Mouse (Mus musculus) kidney, adult 11 months (tissue): Measurements from ENCODE around the gene Rab6b.

Experiments
- DNase-seq: peaks from one replicate; pipeline ENCODE4 v3.0.0; 2022

Rab6b gene

GRCm38 (mm10) chr9:103108341-103108798, 3.2 kb upstream of the Rab6b start:
- peak; percentile 53 for DNase-seq

- DNase-seq: no peak
Observed at GRCm38 (mm10) chr9:103108943-103109670, 2.5 kb upstream of the Rab6b start.

DNA sequence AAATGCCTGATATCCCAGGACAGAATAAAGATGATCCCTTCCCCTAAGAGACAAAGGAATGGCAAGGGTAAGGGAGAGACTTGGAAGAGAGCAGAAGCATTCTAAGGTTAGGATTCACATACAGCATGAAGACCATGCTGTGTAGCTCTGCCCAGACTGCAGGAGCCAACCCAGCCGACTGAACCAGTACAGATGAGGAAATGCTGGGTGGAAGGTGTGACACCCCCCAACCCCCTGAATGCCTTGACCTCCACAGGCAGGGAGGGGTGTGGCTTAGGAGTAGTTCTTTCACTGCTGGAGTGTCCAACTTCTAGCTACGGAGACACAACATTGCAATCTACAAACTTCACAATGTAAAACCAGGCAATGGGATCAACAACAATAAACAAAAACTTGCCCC, 1.7 kb upstream of the Rab6b start:
- DNase-seq: no peak

GRCm38 (mm10) chr9:103110727-103111501, 673 bp upstream of the Rab6b start:
- no peak for DNase-seq

DNA sequence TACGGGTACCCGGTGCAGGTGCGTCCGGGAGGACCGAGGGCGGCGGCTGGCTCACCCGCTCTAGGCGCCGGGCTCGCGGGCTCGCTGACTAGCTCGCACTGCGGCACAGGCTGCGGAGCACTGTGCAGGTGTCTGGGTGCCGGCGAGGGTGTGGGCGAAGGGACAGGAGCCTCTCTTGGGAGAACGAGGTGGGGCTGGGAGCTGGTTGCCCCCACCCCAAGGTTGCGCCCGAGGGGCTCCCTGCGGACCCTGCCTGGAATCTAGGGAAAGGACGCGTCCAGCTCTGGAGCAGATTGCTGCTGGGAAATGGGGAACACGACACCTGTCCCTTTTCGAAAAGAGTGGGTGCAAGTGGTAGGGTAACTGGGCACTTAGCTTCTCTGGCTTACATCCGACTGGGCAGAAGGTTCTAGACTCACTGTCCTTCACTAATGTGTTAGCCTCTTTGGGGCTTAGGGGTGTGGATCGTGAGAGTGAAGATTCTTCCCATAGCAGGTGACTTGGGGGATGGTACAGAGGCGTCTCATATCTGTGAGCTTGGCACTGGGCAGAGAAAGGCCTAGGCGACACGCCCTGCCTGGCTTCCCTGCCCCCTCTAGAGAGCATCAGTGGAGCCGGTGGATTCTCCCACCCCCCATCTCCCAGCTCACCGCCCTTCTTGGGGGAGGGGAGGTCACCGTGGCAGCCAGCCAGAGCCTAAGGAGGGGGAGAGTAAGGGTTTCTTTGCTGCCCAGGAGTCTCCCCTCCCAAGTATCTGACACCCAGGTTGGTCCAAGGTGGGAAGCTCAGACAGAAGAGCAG, 1.1 kb downstream of the Rab6b start:
- no peak for DNase-seq

DNA sequence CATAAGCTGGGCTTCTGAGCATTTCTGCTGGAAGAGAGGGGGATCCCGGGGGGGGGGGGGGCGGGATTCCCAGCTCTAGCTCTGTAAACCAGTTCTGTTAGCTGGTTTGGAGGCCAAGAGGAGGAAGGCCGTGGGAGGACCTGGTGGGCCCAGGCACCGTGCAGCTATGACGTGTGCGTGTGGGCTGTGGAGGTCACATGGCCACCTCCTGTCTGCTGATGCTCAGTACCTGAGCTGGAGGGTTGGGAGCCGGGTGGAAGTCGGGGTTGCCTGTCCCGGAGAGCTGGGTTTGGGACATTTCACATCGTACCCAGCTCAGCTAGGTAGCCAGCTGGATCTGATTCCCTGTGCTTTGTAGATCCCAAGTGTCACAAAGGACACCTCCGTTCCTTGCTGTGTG, 1.8 kb downstream of the Rab6b start:
- DNase-seq: no peak

- no peak for DNase-seq
Observed at GRCm38 (mm10) chr9:103114326-103114725, 2.7 kb downstream of the Rab6b start.

DNA sequence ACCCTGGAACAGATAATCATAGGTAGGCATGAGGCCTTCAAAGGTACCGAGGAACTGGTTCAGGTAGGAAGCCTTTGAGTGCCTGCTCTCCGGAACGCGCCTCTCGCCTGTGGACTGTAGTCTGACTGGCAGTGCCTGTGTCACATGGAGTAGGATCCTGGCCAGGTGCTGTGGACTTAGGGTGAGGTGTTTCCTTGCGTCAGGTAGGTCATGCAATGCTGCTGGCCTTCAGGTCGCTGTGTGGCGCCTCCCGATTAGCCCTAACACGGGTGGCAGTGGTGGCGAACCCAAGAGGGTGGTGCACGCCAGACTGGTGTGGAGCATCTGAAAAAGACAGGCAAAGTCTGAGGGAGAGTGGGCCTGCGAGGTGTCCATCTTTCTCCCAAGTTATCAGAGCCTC, 3.3 kb downstream of the Rab6b start:
- no peak for DNase-seq

GRCm38 (mm10) chr9:103116941-103117340, 5.4 kb downstream of the Rab6b start:
- no peak for DNase-seq

DNA sequence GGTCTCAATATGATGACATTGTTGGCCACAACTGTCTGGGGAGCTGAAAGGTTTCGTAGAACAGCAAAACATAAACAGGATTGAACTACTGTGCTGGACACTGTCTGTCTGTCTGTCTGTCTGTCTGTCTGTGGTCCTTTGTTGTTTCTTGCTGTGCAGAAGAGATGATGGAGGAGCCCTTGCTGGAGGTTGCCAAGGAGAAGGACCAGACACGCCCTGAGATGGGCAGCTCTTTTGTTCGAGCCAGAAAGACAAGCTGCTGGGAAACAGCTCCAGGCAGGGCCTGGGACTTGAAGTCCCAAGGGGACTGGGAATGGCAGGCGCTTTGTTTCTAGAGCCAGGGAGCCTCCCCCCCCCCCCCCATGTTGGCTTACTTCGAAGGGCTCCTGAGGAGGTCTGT, 5.9 kb downstream of the Rab6b start:
- no peak for DNase-seq

GRCm38 (mm10) chr9:103117951-103118350, 6.4 kb downstream of the Rab6b start:
- DNase-seq: no peak

DNA sequence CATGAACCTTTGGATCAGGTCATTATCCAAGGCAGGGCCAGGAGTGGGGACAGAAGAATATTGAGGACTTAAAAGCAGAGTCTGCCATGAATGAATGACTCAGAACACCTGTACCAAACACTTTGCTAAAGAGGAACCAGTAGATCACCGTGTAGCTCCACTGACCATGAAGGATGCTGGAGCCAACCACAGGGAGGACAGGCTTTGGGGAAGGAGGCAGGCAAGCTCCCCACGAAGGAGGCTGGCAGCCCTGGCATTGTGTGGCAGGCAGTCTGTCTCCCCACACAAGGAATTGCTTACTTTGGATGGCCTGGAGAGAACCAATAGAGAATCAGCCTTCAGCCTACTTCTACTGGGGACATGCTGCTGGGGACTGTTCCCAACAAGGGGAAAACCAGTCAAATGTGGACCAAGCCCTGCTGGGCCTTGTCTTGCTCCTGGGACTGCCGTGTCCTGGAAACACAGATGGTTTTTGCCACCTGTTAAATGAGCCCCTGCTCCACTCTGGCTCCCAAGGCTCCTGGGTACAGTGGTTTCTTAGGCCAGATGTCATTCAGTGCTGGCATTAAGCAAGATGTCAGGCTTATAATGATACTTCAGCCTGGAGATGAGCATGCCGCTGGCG, 7.2 kb downstream of the Rab6b start:
- DNase-seq: no peak

- no peak for DNase-seq
Observed at GRCm38 (mm10) chr9:103119781-103120180, 8.2 kb downstream of the Rab6b start.

DNA sequence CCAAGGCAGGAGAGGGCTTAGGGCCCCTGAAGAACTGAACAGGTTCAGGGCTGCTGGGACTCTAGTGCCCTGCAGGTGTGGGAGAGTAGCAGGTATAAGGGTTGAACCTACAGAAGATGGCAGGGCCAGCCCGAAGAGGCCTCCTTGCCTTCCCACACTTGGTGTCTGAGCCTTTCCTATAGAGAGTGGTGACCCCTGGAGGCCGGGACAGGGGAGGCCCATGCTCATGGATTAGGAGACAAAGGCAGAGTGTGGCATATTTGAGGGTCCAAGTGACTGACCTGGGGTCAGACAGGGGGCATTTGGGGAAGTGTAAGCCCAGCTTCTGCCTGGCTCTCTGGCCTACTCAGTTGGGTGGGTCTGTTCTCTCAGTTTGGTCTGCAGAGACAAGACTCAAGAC, 8.6 kb downstream of the Rab6b start:
- no peak for DNase-seq

- DNase-seq: no peak
Observed at GRCm38 (mm10) chr9:103121546-103121945, 10.0 kb downstream of the Rab6b start.

GRCm38 (mm10) chr9:103124746-103125145, 13.2 kb downstream of the Rab6b start:
- no peak for DNase-seq

- no peak for DNase-seq
Observed at GRCm38 (mm10) chr9:103133493-103134124, 22.0 kb downstream of the Rab6b start.

DNA sequence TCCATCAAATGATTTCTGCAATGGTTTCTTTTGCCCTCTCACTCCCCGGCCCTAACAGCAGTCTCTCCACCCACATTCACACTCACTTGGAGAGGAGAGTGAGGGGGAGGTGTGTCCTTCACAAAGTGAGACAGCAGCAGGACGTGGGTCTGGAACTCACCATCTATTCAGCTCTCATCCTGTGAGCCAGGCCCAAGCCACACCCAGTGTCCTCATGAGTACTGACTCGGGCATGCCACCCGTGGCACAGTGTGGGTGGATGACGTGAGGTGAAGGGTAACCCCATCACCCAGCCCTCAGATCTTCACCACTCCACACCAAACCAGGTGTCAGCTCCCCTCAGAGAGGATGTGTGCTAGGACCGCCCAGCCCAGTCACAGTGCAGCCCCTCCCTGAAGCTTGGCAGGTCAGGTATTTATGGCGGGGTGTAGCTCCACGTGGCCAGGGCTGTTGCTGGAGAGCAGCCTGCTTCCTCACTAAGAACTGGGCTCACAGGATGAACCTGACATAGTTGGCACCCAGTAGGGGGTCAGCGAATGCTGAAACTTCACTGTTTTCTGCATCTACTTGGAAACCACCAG, 23.0 kb downstream of the Rab6b start:
- DNase-seq: no peak

- DNase-seq: no peak
Observed at GRCm38 (mm10) chr9:103139481-103139880, 27.9 kb downstream of the Rab6b start.

- no peak for DNase-seq
Observed at GRCm38 (mm10) chr9:103140384-103140783, 28.8 kb downstream of the Rab6b start.

- DNase-seq: no peak
Observed at GRCm38 (mm10) chr9:103141266-103141665, 29.7 kb downstream of the Rab6b start.

DNA sequence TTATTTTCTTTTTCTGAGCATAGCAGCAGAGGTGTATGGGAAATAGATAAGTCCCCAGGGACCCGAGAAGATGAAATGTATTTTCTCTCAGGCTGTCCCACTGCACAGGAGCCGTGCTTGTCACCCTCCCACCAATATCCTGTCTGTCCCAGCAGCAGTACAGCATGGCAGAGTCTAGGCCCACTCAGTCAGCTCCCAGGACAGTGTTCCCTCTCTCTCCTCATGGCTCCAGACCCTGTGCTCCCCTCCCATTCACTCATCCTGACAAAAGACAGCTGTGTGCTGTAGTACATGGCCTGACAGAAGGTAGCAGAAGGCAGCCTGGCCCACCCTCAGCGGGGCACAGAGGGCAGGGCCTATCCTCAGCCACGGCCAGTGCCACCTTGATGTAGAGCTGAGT, 32.3 kb downstream of the Rab6b start:
- DNase-seq: no peak
